8 mouse cellular contexts compared by ENCODE assay signal in genomic region chr6:35133579-35134488, GRCm38 (mm10). TPM values are rescaled to one million over a fixed set of nuclear protein-coding genes. Genes with fewer than 3 reads are reported as not detected.
DNase-seq lines count a peak whose midpoint lies in the region; ATAC-seq lines count a peak whose summit lies in the region.

Gene Cnot4, minus strand, starts transcription at chr6:35133724.

- H3K27me3 ChIP-seq in heart, embryonic 10.5 days (ENCODE audit: insufficient read depth, poor library complexity, severe bottlenecking) = no peaks in the 10 kb centered on the region
- H3K27me3 ChIP-seq in kidney, embryonic 15.5 days = no peaks in the 10 kb centered on the region

- peak within 1 kb of the TSS; percentile 81 for H3K9ac ChIP-seq in kidney, embryonic 15.5 days

- H3K4me1 ChIP-seq in heart, embryonic 10.5 days = peaks cover 7% of the 10 kb centered on the region; the same call in 1 of the 2 replicates
- H3K4me1 ChIP-seq in kidney, embryonic 15.5 days = peaks cover 25% of the 10 kb centered on the region

- peak; percentile 98 to 99 for DNase-seq in B cell, adult 2 months
- peak; percentile 99 for DNase-seq in brain, adult 2 months (ENCODE audit: low read depth, low spot score)
- peak; percentile 100 for DNase-seq in heart, embryonic 10.5 days (ENCODE audit: low spot score)
- peak; percentile 100 for DNase-seq in liver
- peak; percentile 98 to 99 for DNase-seq in spleen, postnatal 4 days (ENCODE audit: low spot score in 2 of 2)

- 1% methylated on average over 55 of the region's 55 CpGs for WGBS in heart, embryonic 10.5 days
- under 1% methylated on average over 55 of the region's 55 CpGs for WGBS in kidney, embryonic 15.5 days

- H3K4me2 ChIP-seq in kidney, embryonic 15.5 days = peak within 1 kb of the TSS; percentile 93

- peak within 1 kb of the TSS; percentile 75 for H3K4me3 ChIP-seq in heart, embryonic 10.5 days
- peak within 1 kb of the TSS; percentile 72 for H3K4me3 ChIP-seq in kidney, embryonic 15.5 days (replicated peaks)

- no peaks in the 10 kb centered on the region for H3K36me3 ChIP-seq in heart, embryonic 10.5 days
- no peaks in the 10 kb centered on the region for H3K36me3 ChIP-seq in kidney, embryonic 15.5 days

- H3K9me3 ChIP-seq in heart, embryonic 10.5 days = no peaks in the 10 kb centered on the region
- no peaks in the 10 kb centered on the region for H3K9me3 ChIP-seq in kidney, embryonic 15.5 days (replicated peaks)

- peak within 1 kb of the TSS; percentile 90 for H3K27ac ChIP-seq in heart, embryonic 10.5 days
- H3K27ac ChIP-seq in kidney, embryonic 15.5 days = peak within 1 kb of the TSS; percentile 91

- peak; percentile 93 for ATAC-seq in erythroblast, adult 5-6 weeks (replicated peaks; ENCODE audit: low FRiP score, poor library complexity, severe bottlenecking)
- peak; percentile 99 for ATAC-seq in kidney, embryonic 15.5 days (replicated peaks; ENCODE audit: low FRiP score)
- peak; percentile 98 for ATAC-seq in monocyte, adult 5-6 weeks (replicated peaks; ENCODE audit: insufficient number of reproducible peaks, low FRiP score, low TSS enrichment, poor library complexity, severe bottlenecking)

RNA-seq across cellular contexts. Expression of gene Cnot4, which starts in this region (rescaled TPM):
- 55.8 and 71.1 TPM in 2 replicates for total RNA-seq in erythroblast, adult 5-6 weeks (2015; ENCODE audit: low replicate concordance)
- 36.7 and 42.4 TPM in 2 replicates for total RNA-seq in erythroblast, adult 5-6 weeks (2017; ENCODE audit: low replicate concordance)
- 18.3 and 21.8 TPM in 2 replicates for polyA plus RNA-seq in heart, embryonic 10.5 days (2016; fragmentation: Nextera tagmentation; extraction: Ambion mirVana)
- polyA plus RNA-seq in kidney, embryonic 15.5 days (2015; fragmentation: Nextera tagmentation; extraction: Ambion mirVana) = 26.1 and 28.2 TPM in 2 replicates
- 26.6 to 46.2 TPM (median 26.8 TPM) in 3 replicates for total RNA-seq in monocyte, adult 5-6 weeks (2017)

Comparison
In these comparisons a context has a peak if more than half of its experiments do, and no peak if none do; other contexts are left out.
1. Peak in every context shown above with its lines: DNase-seq, ATAC-seq, H3K4me3 ChIP-seq and H3K27ac ChIP-seq.